Mouse (Mus musculus) c-Kit-positive CD71-positive TER-119-positive erythroid progenitor cells, embryonic 14.5 days (primary cell): ENCODE data around the gene Synj2bp.
"Not testable (repeated sequence)": the region's sequence is repeated elsewhere in the genome, so short reads cannot be mapped to it uniquely, and the experiment has no call there.

ENCODE experiments used
- DNase-seq: peaks from one replicate; pipeline ENCODE4 v3.0.0-alpha.2; 2013; ENCODE audit warnings: low spot score

The Synj2bp gene

DNA sequence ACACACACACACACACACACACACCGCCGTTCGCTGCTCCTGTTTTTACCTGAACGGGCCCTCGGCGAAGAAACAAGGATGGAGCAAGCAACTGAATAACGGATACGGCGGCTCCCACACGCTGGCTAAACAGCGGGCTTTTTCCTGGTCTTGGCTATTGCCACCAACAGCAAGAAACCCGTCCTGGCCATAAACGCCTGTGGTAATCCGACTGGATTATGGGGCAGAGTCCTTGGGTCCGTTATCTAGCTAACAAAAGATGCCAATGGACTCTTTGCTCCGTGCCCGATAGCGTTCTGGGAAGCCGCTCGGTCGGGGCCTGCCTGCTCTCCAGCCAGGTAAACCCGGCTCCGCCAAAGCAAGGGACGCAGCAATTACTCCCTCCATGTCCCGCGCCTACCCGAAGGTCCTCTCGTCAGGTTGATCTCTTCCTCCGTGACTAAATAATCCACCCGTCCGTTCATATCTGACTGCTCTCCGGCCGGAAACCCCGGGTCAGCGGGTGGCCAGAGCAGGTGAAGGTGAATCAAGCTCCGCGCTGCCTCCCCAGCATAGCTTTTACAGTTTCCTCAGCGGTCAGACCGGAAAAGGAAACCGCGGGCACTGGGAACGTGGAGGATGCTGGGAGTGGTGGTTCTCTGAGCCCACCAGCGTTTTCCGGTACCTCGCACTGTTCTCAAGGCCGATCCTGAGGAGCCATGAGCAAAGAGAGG is at the start of gene Synj2bp, which contains the start of gene Gm20498:
Synj2bp (minus strand) TSS at position 596 of the 713 bp plus-strand sequence.
Gm20498 (minus strand) TSS at position 590 of the 713 bp plus-strand sequence.
- peak; percentile 78 for DNase-seq

DNA sequence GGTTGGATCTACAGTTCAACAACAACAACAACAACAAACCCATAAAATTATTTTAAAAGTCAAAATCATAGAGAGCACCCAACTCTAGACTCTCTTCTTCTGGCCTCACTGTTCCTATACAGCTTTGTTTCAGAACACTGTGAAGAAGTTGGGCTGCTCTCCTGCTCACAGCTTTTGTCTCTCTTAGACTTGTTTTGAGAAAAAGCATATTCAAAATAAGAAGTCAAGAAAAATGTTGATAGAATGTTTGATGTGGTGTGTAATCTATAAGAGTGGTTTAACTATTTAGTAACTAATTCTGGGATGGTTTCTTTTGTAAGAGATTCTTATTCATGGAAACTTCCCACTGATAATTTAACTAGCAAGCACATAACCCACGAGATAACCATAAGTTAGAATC is 35.7 kb upstream of the Synj2bp start, which contains the start of gene Adam21:
Adam21 (minus strand) TSS at position 101 of the 400 bp plus-strand sequence.
- no peak for DNase-seq

GRCm38 (mm10) chr12:81567931-81568330 is 35.2 kb upstream of the Synj2bp start:
- DNase-seq, result peak; percentile 5

GRCm38 (mm10) chr12:81564173-81564572 is 31.5 kb upstream of the Synj2bp start:
- no peak for DNase-seq

DNA sequence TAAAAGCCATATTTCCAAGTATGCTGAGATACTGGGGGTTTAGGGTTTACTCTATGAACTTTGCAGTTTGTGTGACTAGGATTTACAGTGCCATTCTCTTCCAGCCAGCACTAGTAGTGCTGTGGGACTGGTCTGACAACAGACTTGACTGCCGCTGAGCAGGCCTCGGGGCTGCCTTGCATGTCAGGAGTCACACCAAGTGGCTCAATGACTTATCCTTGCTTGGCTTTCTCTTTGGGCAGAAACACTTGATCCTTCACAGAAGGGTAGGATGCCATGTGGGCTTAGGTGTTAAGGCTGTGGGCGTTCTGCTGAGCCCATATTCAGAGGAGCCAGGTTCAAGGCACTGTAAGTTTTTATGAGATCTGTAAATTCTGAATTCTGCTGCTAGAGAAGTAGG is 16.6 kb upstream of the Synj2bp start:
- no peak for DNase-seq

DNA sequence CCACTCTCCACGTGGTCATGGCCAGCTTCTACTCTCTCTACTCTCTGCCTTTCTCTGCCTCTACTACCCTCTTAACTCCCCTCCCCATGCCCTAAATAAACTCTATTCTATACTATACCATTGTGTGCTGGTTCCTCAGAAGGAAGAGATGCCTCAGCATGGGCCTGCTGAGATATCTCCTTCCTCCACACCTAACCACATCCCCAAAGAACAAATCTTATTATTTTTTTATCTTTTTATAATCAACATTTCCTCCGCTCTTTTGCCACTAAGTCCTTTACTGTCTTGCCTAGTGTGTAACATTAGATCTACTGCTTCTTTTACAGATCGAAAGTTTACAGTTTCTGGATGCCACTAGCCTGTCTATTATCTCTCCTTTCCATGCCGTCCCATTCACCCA is 14.5 kb upstream of the Synj2bp start:
- no peak for DNase-seq

DNA sequence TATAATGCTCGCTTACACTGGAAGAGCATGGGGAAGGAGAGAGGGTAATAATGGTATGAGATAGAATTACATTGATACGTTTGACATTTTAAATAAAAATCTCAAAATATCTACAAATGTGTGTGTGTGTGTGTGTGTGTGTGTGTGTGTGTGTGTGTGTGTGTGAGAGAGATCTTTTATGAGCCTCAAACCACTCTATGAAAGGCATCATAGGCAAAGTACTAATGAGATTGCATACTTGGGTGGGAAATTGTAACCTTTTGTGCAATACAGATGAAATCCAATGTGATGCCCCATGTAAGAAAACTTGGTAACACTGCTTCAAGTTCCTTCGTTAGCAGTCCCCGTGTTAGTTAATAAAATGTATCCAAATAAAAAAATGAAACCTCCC is 313 bp upstream of the Synj2bp start:
- DNase-seq, result no peak

GRCm38 (mm10) chr12:81530587-81530986 is 2.1 kb downstream of the Synj2bp start:
- DNase-seq, result not testable (repeated sequence)

- not testable (repeated sequence) for DNase-seq
Measured at GRCm38 (mm10) chr12:81496906-81497305, 35.8 kb downstream of the Synj2bp start.

GRCm38 (mm10) chr12:81490491-81490890 is 42.2 kb downstream of the Synj2bp start:
- no peak for DNase-seq

GRCm38 (mm10) chr12:81485311-81485710 is 47.4 kb downstream of the Synj2bp start:
- no peak for DNase-seq

DNA sequence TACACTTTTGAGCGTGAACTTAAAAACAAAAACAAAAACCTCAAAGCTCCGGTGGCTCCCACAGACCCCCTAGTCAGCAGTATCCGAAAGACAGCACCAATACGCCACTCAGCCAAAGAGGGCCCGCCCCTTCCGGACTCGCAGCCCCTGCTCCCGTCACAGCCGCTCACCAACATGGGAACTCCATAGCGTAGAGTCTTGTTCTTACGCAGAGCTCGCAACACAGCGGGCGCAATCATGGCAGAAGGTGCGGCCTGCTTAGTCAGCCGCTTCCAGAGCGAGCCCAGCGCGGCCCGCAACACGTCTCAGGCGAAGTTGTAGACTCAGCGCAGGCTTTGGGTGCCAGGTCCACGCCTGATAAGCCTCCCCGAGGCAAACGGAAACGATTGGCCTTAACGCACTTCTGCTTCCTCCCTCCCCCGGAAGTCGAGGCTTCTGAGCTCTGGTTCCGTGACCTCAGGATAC is 48.0 kb downstream of the Synj2bp start, which contains the start of gene Cox16:
Cox16 (minus strand) TSS at position 401 of the 465 bp plus-strand sequence.
- DNase-seq, result peak; percentile 80

GRCm38 (mm10) chr12:81484212-81484611 is 48.5 kb downstream of the Synj2bp start:
- DNase-seq, result no peak

GRCm38 (mm10) chr12:81483656-81484055 is 49.1 kb downstream of the Synj2bp start:
- DNase-seq, result peak; percentile 64

DNA sequence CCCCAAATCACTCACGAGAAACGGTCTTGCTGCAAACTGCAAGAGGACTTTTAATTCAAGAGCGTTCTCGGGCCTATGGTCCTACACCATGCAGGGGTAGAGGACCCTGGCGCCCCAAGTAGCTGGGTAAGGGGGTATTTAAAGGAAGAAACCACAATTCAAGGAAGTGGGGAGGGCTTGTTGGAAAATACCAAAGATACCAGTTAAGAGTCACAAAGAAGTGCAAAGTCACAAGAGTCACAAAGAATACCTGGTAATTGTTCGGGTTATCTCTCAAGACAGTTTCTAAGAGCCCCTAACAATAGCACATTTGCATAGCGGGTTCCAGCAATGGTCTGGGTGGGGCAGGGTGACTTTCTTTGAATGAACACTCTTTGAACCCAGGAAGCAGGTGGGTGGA is 73.7 kb downstream of the Synj2bp start:
- DNase-seq, result not testable (repeated sequence)
